Mouse (Mus musculus): ENCODE results near the gene Gapvd1.

- TF ChIP-seq POLR2A (IDR thresholded peaks at IDR 0.05; ENCODE audit: insufficient read length, low read depth) (no peak), USF1 (IDR thresholded peaks at IDR 0.05; ENCODE audit: low read depth) (no peak), POLR2AphosphoS2 (IDR thresholded peaks at IDR 0.05; ENCODE audit: insufficient read length, low read depth) (no peak), MAX (IDR thresholded peaks at IDR 0.05; ENCODE audit: low read depth) (no peak), CEBPB (IDR thresholded peaks at IDR 0.05; ENCODE audit: insufficient read depth, poor library complexity, severe bottlenecking) (no peak)
Observed at GRCm38 (mm10) chr2:34725269-34725668, 29.8 kb downstream of the Gapvd1 start.

All from myocyte (in vitro differentiated cells).